Mouse (Mus musculus) megakaryocyte-erythroid progenitor cell, adult 5-6 weeks (primary cell): ENCODE data around the gene Rasl12. TPM values are rescaled to one million over a fixed set of nuclear protein-coding genes. Genes with fewer than 3 reads are reported as not detected.

Experiments
- ATAC-seq: replicated peaks from 2 replicates; pipeline ENCODE4 v1.8.0; 2016; ENCODE audit warnings: mild to moderate bottlenecking, inconsistent platforms; ENCODE audit not compliant: severe bottlenecking, poor library complexity, low FRiP score, low TSS enrichment
- total RNA-seq, 2 experiments: library from RNA; stranded (forward) in 1 of 2; stranded (reverse) in 1 of 2; fragments of 200-1000, 215-1000 nt in 1 of 2; fragments of >200 nt in 1 of 2; fragmentation: Nextera tagmentation in 1 of 2; gene quantifications; 2 replicates each; pipeline ENCODE4 v1.2.3; 2014 to 2017

The Rasl12 gene
- total RNA-seq, 2 experiments from 2014 or later = not detected

GRCm38 (mm10) chr9:65430401-65430800, 32.1 kb downstream of the Rasl12 start:
- ATAC-seq = no peak

GRCm38 (mm10) chr9:65430921-65431320, 32.6 kb downstream of the Rasl12 start:
- ATAC-seq = no peak

GRCm38 (mm10) chr9:65432236-65432635, 33.9 kb downstream of the Rasl12 start:
- ATAC-seq = peak; percentile 56

- ATAC-seq = peak; percentile 66
Measured at GRCm38 (mm10) chr9:65434140-65434539, 35.8 kb downstream of the Rasl12 start.

- ATAC-seq = no peak
Measured at GRCm38 (mm10) chr9:65435211-65435610, 36.9 kb downstream of the Rasl12 start.

GRCm38 (mm10) chr9:65435671-65436301, 37.5 kb downstream of the Rasl12 start, which contains the start of gene Mtfmt:
Gene Mtfmt, plus strand, starts transcription at chr9:65435782.
- ATAC-seq = peak; percentile 94

GRCm38 (mm10) chr9:65444692-65445091, 46.4 kb downstream of the Rasl12 start:
- no peak for ATAC-seq

- no peak for ATAC-seq
Measured at GRCm38 (mm10) chr9:65447951-65448350, 49.6 kb downstream of the Rasl12 start.

GRCm38 (mm10) chr9:65458975-65459374, 60.7 kb downstream of the Rasl12 start:
- no peak for ATAC-seq

- ATAC-seq = no peak
Measured at GRCm38 (mm10) chr9:65460198-65460597, 61.9 kb downstream of the Rasl12 start.

- ATAC-seq = peak; percentile 94
Measured at GRCm38 (mm10) chr9:65460732-65461442, 62.6 kb downstream of the Rasl12 start, which contains the start of gene Spg21. Gene Spg21, plus strand, starts transcription at chr9:65460947.

- no peak for ATAC-seq
Measured at GRCm38 (mm10) chr9:65462544-65462943, 64.2 kb downstream of the Rasl12 start.

- no peak for ATAC-seq
Measured at GRCm38 (mm10) chr9:65464161-65464560, 65.9 kb downstream of the Rasl12 start.

Other genes starting within 250 kb of the Rasl12 start
- 4.9 and 8.3 TPM in 2 replicates for gene Parp16, start 203.2 kb upstream of the Rasl12 start, total RNA-seq (2014; fragmentation: Nextera tagmentation)
- 0.30 and 6.7 TPM in 2 replicates for gene Parp16, start 203.2 kb upstream of the Rasl12 start, total RNA-seq (2017)
- gene Cilp, start 133.3 kb upstream of the Rasl12 start, total RNA-seq (2014; fragmentation: Nextera tagmentation) = not detected in 2 replicates
- gene Cilp, start 133.3 kb upstream of the Rasl12 start, total RNA-seq (2017) = not detected in 2 replicates
- 28.7 and 29.0 TPM in 2 replicates for gene Clpx, start 104.2 kb upstream of the Rasl12 start, total RNA-seq (2014; fragmentation: Nextera tagmentation)
- gene Clpx, start 104.2 kb upstream of the Rasl12 start, total RNA-seq (2017) = 66.6 and 73.0 TPM in 2 replicates
- gene Pdcd7, start 52.4 kb upstream of the Rasl12 start, total RNA-seq (2014; fragmentation: Nextera tagmentation) = 7.6 and 11.1 TPM in 2 replicates
- 13.1 and 21.6 TPM in 2 replicates for gene Pdcd7, start 52.4 kb upstream of the Rasl12 start, total RNA-seq (2017)
- not detected in 2 replicates for gene Ubap1l, start 37.5 kb upstream of the Rasl12 start, total RNA-seq (2014; fragmentation: Nextera tagmentation)
- gene Ubap1l, start 37.5 kb upstream of the Rasl12 start, total RNA-seq (2017) = 0.56 TPM in 1 of 2 replicates, not detected in the other
- not detected in 2 replicates for gene Kbtbd13, start 6.9 kb upstream of the Rasl12 start, total RNA-seq (2014; fragmentation: Nextera tagmentation)
- not detected in 2 replicates for gene Kbtbd13, start 6.9 kb upstream of the Rasl12 start, total RNA-seq (2017)
- gene Slc51b, start 24.4 kb downstream of the Rasl12 start, total RNA-seq (2014; fragmentation: Nextera tagmentation) = not detected in 2 replicates
- not detected in 2 replicates for gene Slc51b, start 24.4 kb downstream of the Rasl12 start, total RNA-seq (2017)
- 18.1 and 20.2 TPM in 2 replicates for gene Mtfmt, start 37.3 kb downstream of the Rasl12 start, total RNA-seq (2014; fragmentation: Nextera tagmentation)
- gene Mtfmt, start 37.3 kb downstream of the Rasl12 start, total RNA-seq (2017) = 14.9 and 15.4 TPM in 2 replicates
- 16.9 and 20.8 TPM in 2 replicates for gene Spg21, start 62.4 kb downstream of the Rasl12 start, total RNA-seq (2014; fragmentation: Nextera tagmentation)
- gene Spg21, start 62.4 kb downstream of the Rasl12 start, total RNA-seq (2017) = 28.4 and 29.9 TPM in 2 replicates
- not detected in 2 replicates for gene Ankdd1a, start 121.7 kb downstream of the Rasl12 start, total RNA-seq (2014; fragmentation: Nextera tagmentation)
- gene Ankdd1a, start 121.7 kb downstream of the Rasl12 start, total RNA-seq (2017) = not detected in 2 replicates
- gene Plekho2, start 181.5 kb downstream of the Rasl12 start, total RNA-seq (2014; fragmentation: Nextera tagmentation) = 29.1 and 29.3 TPM in 2 replicates
- 14.2 and 16.8 TPM in 2 replicates for gene Plekho2, start 181.5 kb downstream of the Rasl12 start, total RNA-seq (2017)
- gene Pif1, start 188.7 kb downstream of the Rasl12 start, total RNA-seq (2014; fragmentation: Nextera tagmentation) = 5.0 and 14.3 TPM in 2 replicates
- 6.5 and 6.6 TPM in 2 replicates for gene Pif1, start 188.7 kb downstream of the Rasl12 start, total RNA-seq (2017)
- 1.9 TPM in 1 of 2 replicates, not detected in the other for gene Rbpms2, start 231.1 kb downstream of the Rasl12 start, total RNA-seq (2014; fragmentation: Nextera tagmentation)
- 2.5 and 2.8 TPM in 2 replicates for gene Rbpms2, start 231.1 kb downstream of the Rasl12 start, total RNA-seq (2017)